8 mouse cellular contexts compared by ENCODE assay signal in genomic region chr5:135186231-135186620, GRCm38 (mm10). TPM values are rescaled to one million over a fixed set of nuclear protein-coding genes. Genes with fewer than 3 reads are reported as not detected.
A peak's percentile ranks its signal among the peaks of the same experiment; 100 is the strongest.
DNase-seq lines count a peak whose midpoint lies in the region; ATAC-seq and TF ChIP-seq lines count a peak whose summit lies in the region.

No protein-coding gene starts in this region.

- no peak for DNase-seq in gastrocnemius, adult 2 months
- no peak for DNase-seq in gastrocnemius, adult 18-20 months (ENCODE audit: low spot score)
- no peak for DNase-seq in CH12.LX (ENCODE audit: extremely low read depth)
- DNase-seq in forebrain, postnatal 0 days = no peak
- no peak for DNase-seq in thymus, postnatal 36 days
- DNase-seq in adrenal gland, adult 18-20 months (ENCODE audit: low spot score in 2 of 2) = no peak

- TF ChIP-seq RAD21 in CH12.LX (IDR thresholded peaks at IDR 0.05; ENCODE audit: low read depth, low read length) = no peak

- H3K4me3 ChIP-seq in gastrocnemius, adult 2 months = peak overlapping the region; percentile 98
- H3K4me3 ChIP-seq in CH12.LX (replicated peaks in 1 of 3; ENCODE audit: low read depth in 2 of 3, low read length in 2 of 3, poor library complexity in 1 of 3) (peak overlapping the region; percentile 45 to 97 (median 56)), macrophage (ENCODE audit: inconsistent target) (peak overlapping the region; percentile 84)
- peak overlapping the region; percentile 98 for H3K4me3 ChIP-seq in forebrain, postnatal 0 days (ENCODE audit: low read depth, low read length)

- intact Hi-C loops in gastrocnemius, adult 2 months (cut with DNase I) = loop anchor here (1.0 kb wide), 1 partner anchor 18 kb away; the partner anchor contains the start of gene Bcl7b

- no peak for TF ChIP-seq EP300 in CH12.LX (IDR thresholded peaks at IDR 0.05; ENCODE audit: low read length)

- H3K4me2 ChIP-seq in CH12.LX (ENCODE audit: insufficient read depth, low read depth, poor library complexity, severe bottlenecking) = peak overlapping the region; percentile 91
- H3K4me2 ChIP-seq in forebrain, postnatal 0 days (ENCODE audit: low read depth) = peak overlapping the region; percentile 72

- H3K9me3 ChIP-seq in CH12.LX (replicated peaks; ENCODE audit: low read length) = peaks cover 6% of the 10 kb centered on the region
- H3K9me3 ChIP-seq in forebrain, postnatal 0 days (ENCODE audit: low read length) = no peaks in the 10 kb centered on the region

- dilution Hi-C loops in CH12.LX (cut with MboI; ENCODE audit: extremely low pct_ligation_motif_present, extremely low pct_unique_long_range_greater_than_20kb, low sequenced_read_pairs) = no loop called here

- in situ Hi-C loops in CH12.LX (cut with MboI; ENCODE audit: low pct_ligation_motif_present, low pct_unique_long_range_greater_than_20kb, low sequenced_read_pairs) = no loop called here

- ATAC-seq in forebrain, postnatal 0 days = no peak
- ATAC-seq in erythroid progenitor cell, adult 5-6 weeks (replicated peaks; ENCODE audit: low FRiP score, poor library complexity, severe bottlenecking) = no peak

- TF ChIP-seq CTCF in gastrocnemius, adult 2 months (IDR thresholded peaks at IDR 0.05) = no peak
- no peak for TF ChIP-seq CTCF in CH12.LX (conservative IDR thresholded peaks at IDR 0.05 in 1 of 2, IDR thresholded peaks at IDR 0.05 in 1 of 2; ENCODE audit: low read depth in 2 of 2, low read length in 2 of 2)
- TF ChIP-seq CTCF in forebrain, postnatal 0 days (IDR thresholded peaks at IDR 0.05; ENCODE audit: low read depth) = no peak

- peaks cover 10 to 24% of the 10 kb centered on the region in 2 experiments for H3K36me3 ChIP-seq in CH12.LX (replicated peaks in 1 of 2; ENCODE audit: control insufficient read depth in 1 of 2, insufficient read depth in 1 of 2, low read length in 1 of 2)
- H3K36me3 ChIP-seq in forebrain, postnatal 0 days (ENCODE audit: insufficient read depth) = peaks cover 16% of the 10 kb centered on the region
- H3K36me3 ChIP-seq in macrophage (ENCODE audit: inconsistent target) = peaks cover 3% of the 10 kb centered on the region; the same call in 1 of the 2 replicates

- WGBS in forebrain, postnatal 0 days = 17% methylated on average over 10 of the region's 10 CpGs
- 15% methylated on average over 10 of the region's 10 CpGs for WGBS in macrophage (ENCODE audit: missing documents)

- peaks cover 0 to 41% of the 10 kb centered on the region in 2 experiments; a peak in 2 of 4 replicates for H3K4me1 ChIP-seq in CH12.LX (ENCODE audit: control insufficient read depth in 1 of 2, insufficient read depth in 2 of 2)
- H3K4me1 ChIP-seq in forebrain, postnatal 0 days (ENCODE audit: insufficient read depth) = peaks cover 16% of the 10 kb centered on the region; the same call in 1 of the 2 replicates

- no peaks in the 10 kb centered on the region for H3K27me3 ChIP-seq in CH12.LX (replicated peaks)
- no peaks in the 10 kb centered on the region for H3K27me3 ChIP-seq in forebrain, postnatal 0 days (ENCODE audit: insufficient read depth, low read length)

- H3K27ac ChIP-seq in gastrocnemius, adult 2 months = peak overlapping the region; percentile 98
- H3K27ac ChIP-seq in CH12.LX (ENCODE audit: insufficient read depth, low read depth) = peak overlapping the region; percentile 82
- peak overlapping the region; percentile 95 for H3K27ac ChIP-seq in forebrain, postnatal 0 days (ENCODE audit: low read depth, low read length)
- peak overlapping the region; percentile 87 for H3K27ac ChIP-seq in macrophage

- TF ChIP-seq POLR2A in CH12.LX (IDR thresholded peaks at IDR 0.05; ENCODE audit: low read depth, low read length) = no peak

- H3K9ac ChIP-seq in CH12.LX (ENCODE audit: insufficient read depth, low read depth) = peak overlapping the region; percentile 89
- H3K9ac ChIP-seq in forebrain, postnatal 0 days = peak overlapping the region; percentile 81

- H3K79me2 ChIP-seq in CH12.LX (replicated peaks; ENCODE audit: control insufficient read depth, extremely low read depth, insufficient read depth, poor library complexity, severe bottlenecking) = peaks cover 40% of the 10 kb centered on the region
- H3K79me2 ChIP-seq in macrophage (ENCODE audit: inconsistent target) = peaks cover 34% of the 10 kb centered on the region

TF ChIP-seq in CH12.LX, 34 proteins besides CTCF, POLR2A, EP300 and RAD21:
- TF ChIP-seq USF2 (conservative IDR thresholded peaks at IDR 0.05; ENCODE audit: low read depth, low read length) (0 out of 2 replicates have a peak, but pooled peaks have one; percentile 6), BHLHE40 (IDR thresholded peaks at IDR 0.05; ENCODE audit: low read depth, low read length) (peak; percentile 95), UBTF (IDR thresholded peaks at IDR 0.05; ENCODE audit: low read depth, low read length) (no peak), SIN3A (IDR thresholded peaks at IDR 0.05; ENCODE audit: low read length) (no peak), TCF12 (IDR thresholded peaks at IDR 0.05; ENCODE audit: low read depth, low read length) (no peak)

RNA-seq across cellular contexts. Expression of gene Baz1b, which starts 0.8 kb away (rescaled TPM):
- 10 to 100 TPM; 32.7 to 36.8 TPM for total RNA-seq in gastrocnemius, adult 2 months (2021)
- total RNA-seq in gastrocnemius, adult 18-20 months (2021) = 10 to 100 TPM; 32.9 to 34.8 TPM
- total RNA-seq in CH12.LX (2012; rRNA removed) = 60.0 and 72.9 TPM in 2 replicates
- total RNA-seq in CH12.LX (2014; rRNA removed) = 53.3 and 56.4 TPM in 2 replicates
- 84.9 and 85.4 TPM in 2 replicates for polyA plus RNA-seq in CH12.LX (2012; ENCODE audit: insufficient read length, low read depth)
- 44.4 and 51.6 TPM in 2 replicates for total RNA-seq in forebrain, postnatal 0 days (2014; rRNA removed)
- polyA plus RNA-seq in forebrain, postnatal 0 days (2015; fragmentation: Nextera tagmentation; extraction: Ambion mirVana) = 11.1 and 15.0 TPM in 2 replicates
- 100 to 1,000 TPM in 24 of 26 experiments, 10 to 100 TPM in 2; 69.9 to 468 (median 267) TPM for total RNA-seq in macrophage (2018; cell fraction: chromatin; rRNA removed)
- total RNA-seq in macrophage (2018; cell fraction: cytosol; rRNA removed) = 10 to 100 TPM; 22.7 to 83.7 (median 56.2) TPM
- total RNA-seq in macrophage (2018; cell fraction: nucleus; rRNA removed) = 100 to 1,000 TPM in 18 of 26 experiments, 10 to 100 TPM in 8; 48.3 to 219 (median 142) TPM
- 46.1 to 52.8 TPM (median 52.5 TPM) in 3 replicates for polyA plus RNA-seq in macrophage (2018)
- total RNA-seq in erythroid progenitor cell, adult 5-6 weeks (2015; ENCODE audit: low replicate concordance) = 115 TPM in 2 replicates
- total RNA-seq in erythroid progenitor cell, adult 5-6 weeks (2017; ENCODE audit: low replicate concordance) = 201 and 287 TPM in 2 replicates
- 10 to 100 TPM; 79.1 to 88.7 TPM for total RNA-seq in adrenal gland, adult 18-20 months (2021)

RNA-seq across cellular contexts. Expression of gene Bcl7b, which starts 18.1 kb away (rescaled TPM):
- 10 to 100 TPM; 28.3 to 28.6 TPM for total RNA-seq in gastrocnemius, adult 2 months (2021)
- 10 to 100 TPM; 26.3 to 31.3 TPM for total RNA-seq in gastrocnemius, adult 18-20 months (2021)
- 20.1 and 22.0 TPM in 2 replicates for total RNA-seq in CH12.LX (2012; rRNA removed)
- total RNA-seq in CH12.LX (2014; rRNA removed) = 21.6 and 24.1 TPM in 2 replicates
- 40.8 and 43.6 TPM in 2 replicates for polyA plus RNA-seq in CH12.LX (2012; ENCODE audit: insufficient read length, low read depth)
- 30.3 and 31.4 TPM in 2 replicates for total RNA-seq in forebrain, postnatal 0 days (2014; rRNA removed)
- polyA plus RNA-seq in forebrain, postnatal 0 days (2015; fragmentation: Nextera tagmentation; extraction: Ambion mirVana) = 42.6 TPM in 2 replicates
- 10 to 100 TPM in 25 of 26 experiments, 1 to 10 TPM in 1; 9.7 to 32.6 (median 21.1) TPM for total RNA-seq in macrophage (2018; cell fraction: chromatin; rRNA removed)
- total RNA-seq in macrophage (2018; cell fraction: cytosol; rRNA removed) = 10 to 100 TPM; 31.0 to 53.9 (median 46.9) TPM
- total RNA-seq in macrophage (2018; cell fraction: nucleus; rRNA removed) = 10 to 100 TPM; 13.2 to 33.4 (median 23.6) TPM
- polyA plus RNA-seq in macrophage (2018) = 42.0 to 57.3 TPM (median 42.9 TPM) in 3 replicates
- total RNA-seq in erythroid progenitor cell, adult 5-6 weeks (2015; ENCODE audit: low replicate concordance) = 24.1 and 35.6 TPM in 2 replicates
- 13.5 and 24.4 TPM in 2 replicates for total RNA-seq in erythroid progenitor cell, adult 5-6 weeks (2017; ENCODE audit: low replicate concordance)
- 10 to 100 TPM; 74.1 to 77.2 TPM for total RNA-seq in adrenal gland, adult 18-20 months (2021)

RNA-seq across cellular contexts. Expression of gene Tbl2, which starts 36.8 kb away (rescaled TPM):
- total RNA-seq in gastrocnemius, adult 2 months (2021) = 1 to 10 TPM; 8.8 to 9.1 TPM
- 1 to 10 TPM; 7.0 to 7.6 TPM for total RNA-seq in gastrocnemius, adult 18-20 months (2021)
- total RNA-seq in CH12.LX (2012; rRNA removed) = 26.3 and 31.9 TPM in 2 replicates
- 20.0 and 21.7 TPM in 2 replicates for total RNA-seq in CH12.LX (2014; rRNA removed)
- polyA plus RNA-seq in CH12.LX (2012; ENCODE audit: insufficient read length, low read depth) = 24.8 and 25.2 TPM in 2 replicates
- 13.5 and 35.2 TPM in 2 replicates for total RNA-seq in forebrain, postnatal 0 days (2014; rRNA removed)
- 9.2 and 12.0 TPM in 2 replicates for polyA plus RNA-seq in forebrain, postnatal 0 days (2015; fragmentation: Nextera tagmentation; extraction: Ambion mirVana)
- total RNA-seq in macrophage (2018; cell fraction: chromatin; rRNA removed) = 10 to 100 TPM in 4 of 26 experiments, 1 to 10 TPM in 17, under 1 TPM in 5; 0.29 to 13.0 (median 4.5) TPM
- total RNA-seq in macrophage (2018; cell fraction: cytosol; rRNA removed) = 1 to 10 TPM; 1.7 to 5.5 (median 3.9) TPM
- 10 to 100 TPM in 2 of 26 experiments, 1 to 10 TPM in 23, under 1 TPM in 1; 0.79 to 14.6 (median 4.3) TPM for total RNA-seq in macrophage (2018; cell fraction: nucleus; rRNA removed)
- polyA plus RNA-seq in macrophage (2018) = 2.9 to 5.8 TPM (median 3.4 TPM) in 3 replicates
- total RNA-seq in erythroid progenitor cell, adult 5-6 weeks (2015; ENCODE audit: low replicate concordance) = 5.4 and 6.5 TPM in 2 replicates
- total RNA-seq in erythroid progenitor cell, adult 5-6 weeks (2017; ENCODE audit: low replicate concordance) = 13.6 and 26.6 TPM in 2 replicates
- 10 to 100 TPM; 20.6 to 29.5 TPM for total RNA-seq in adrenal gland, adult 18-20 months (2021)
